Mouse (Mus musculus) liver, postnatal 0 days (tissue): ENCODE results near the gene Rfc2.

Experiments
- CTCF ChIP-seq: sonication (generic); IDR thresholded peaks from 2 replicates; pipeline ENCODE4 v1.5.1; 2016; ENCODE audit warnings: antibody characterized with exemption, low read depth
- EP300 ChIP-seq: IDR thresholded peaks from 2 replicates; pipeline ENCODE4 v1.6.1; 2016; ENCODE audit warnings: antibody characterized with exemption, low read depth, mild to moderate bottlenecking

DNA sequence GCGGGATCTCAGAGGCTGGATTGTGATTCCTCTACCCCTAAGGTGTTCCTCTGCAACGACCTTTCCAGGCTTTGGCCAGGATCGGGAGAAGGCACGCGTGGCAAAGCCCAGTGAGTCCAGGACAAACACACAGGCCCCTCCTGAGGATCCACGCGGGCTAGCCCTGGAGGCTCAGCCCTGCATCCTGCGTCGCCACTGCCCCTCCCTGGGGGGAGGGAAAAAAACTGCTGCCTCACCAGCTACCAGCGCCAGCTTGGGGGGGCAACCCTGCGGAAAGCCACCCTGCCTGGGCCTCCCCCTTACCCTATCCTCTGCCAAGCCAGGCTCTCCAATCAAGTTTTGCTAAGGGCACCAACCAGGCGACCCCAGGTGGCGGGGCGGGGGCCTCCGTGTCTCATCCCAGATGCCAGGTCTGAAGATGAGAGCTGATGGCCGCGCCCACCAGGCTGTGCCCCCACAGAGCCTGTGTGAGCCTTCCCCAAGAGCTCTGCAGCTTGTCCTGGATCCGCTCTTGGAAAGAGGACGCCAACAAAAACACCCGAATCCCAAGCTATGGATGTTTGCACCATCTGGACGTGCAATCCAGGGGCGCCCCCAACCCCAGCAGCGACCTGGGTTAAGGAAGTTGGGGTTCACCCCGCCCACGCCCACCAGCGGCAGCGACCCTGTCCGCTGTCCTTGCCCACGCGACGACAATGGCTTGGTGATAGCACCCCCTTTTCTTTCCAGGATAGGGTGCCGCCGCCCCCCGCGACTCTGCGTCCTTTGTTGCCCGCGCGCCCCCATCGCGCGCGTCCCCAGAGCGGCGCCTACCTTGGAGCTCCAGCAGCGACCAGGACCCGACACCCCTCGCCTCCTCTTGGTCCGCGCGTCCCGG is 29.7 kb upstream of the Rfc2 start:
- TF ChIP-seq CTCF (no peak), EP300 (no peak)
